11 mouse cellular contexts compared by ENCODE assay signal in genomic region chr5:108695861-108696260, GRCm38 (mm10). TPM values are rescaled to one million over a fixed set of nuclear protein-coding genes. Genes with fewer than 3 reads are reported as not detected.
A peak's percentile ranks its signal among the peaks of the same experiment; 100 is the strongest.
DNase-seq lines count a peak whose midpoint lies in the region; ATAC-seq and TF ChIP-seq lines count a peak whose summit lies in the region.
"Had no signal": no experiment of that assay in that cellular context is flagged by ENCODE, and none has a peak within 500 bp of the region (broad histone marks: within the 10 kb centered on the region; RNA-seq: fewer than 3 reads in every experiment).

No protein-coding gene starts in this region.

- ATAC-seq in heart, embryonic 13.5 days (ENCODE audit: extremely low read depth, insufficient number of reproducible peaks, low FRiP score, low TSS enrichment) = no peak
- ATAC-seq in midbrain, embryonic 12.5 days (ENCODE audit: low FRiP score, low read depth) = no peak
- ATAC-seq in midbrain, postnatal 0 days (ENCODE audit: low FRiP score) = no peak
- no peak for ATAC-seq in limb, embryonic 11.5 days (ENCODE audit: insufficient number of reproducible peaks, low FRiP score, low TSS enrichment, low read depth)

- no peak for TF ChIP-seq CTCF in midbrain, postnatal 0 days (IDR thresholded peaks at IDR 0.05)

- H3K4me1 ChIP-seq in heart, embryonic 13.5 days = peaks cover 83% of the 10 kb centered on the region
- H3K4me1 ChIP-seq in midbrain, embryonic 12.5 days = peaks cover 41% of the 10 kb centered on the region
- 0 out of 2 replicates have a peak, but pooled peaks cover 4% of the 10 kb centered on the region for H3K4me1 ChIP-seq in midbrain, postnatal 0 days (ENCODE audit: insufficient read depth, low read length)
- peaks cover 60% of the 10 kb centered on the region for H3K4me1 ChIP-seq in limb, embryonic 11.5 days (ENCODE audit: control insufficient read depth, insufficient read depth, low read length)

- H3K4me3 ChIP-seq in heart, embryonic 13.5 days = peak overlapping the region; percentile 91
- no peak overlapping the region for H3K4me3 ChIP-seq in midbrain, embryonic 12.5 days
- H3K4me3 ChIP-seq in midbrain, postnatal 0 days (ENCODE audit: low read depth, low read length) = no peak overlapping the region
- peak overlapping the region; percentile 86; the same call in 1 of the 2 replicates for H3K4me3 ChIP-seq in limb, embryonic 11.5 days (ENCODE audit: low read depth, low read length)

- 0 out of 2 replicates have a peak overlapping the region, but pooled peaks have one; percentile 95 for H3K9ac ChIP-seq in heart, embryonic 13.5 days
- H3K9ac ChIP-seq in midbrain, embryonic 12.5 days (replicated peaks) = no peak overlapping the region
- no peak overlapping the region for H3K9ac ChIP-seq in midbrain, postnatal 0 days (replicated peaks; ENCODE audit: low read length, poor library complexity, severe bottlenecking)
- no peak overlapping the region for H3K9ac ChIP-seq in limb, embryonic 11.5 days (ENCODE audit: low read length)

- DNase-seq in heart, postnatal 10 days = no peak
- DNase-seq in midbrain, postnatal 0 days (ENCODE audit: low spot score) = no peak
- DNase-seq in limb, embryonic 11.5 days (ENCODE audit: low spot score) = no peak
- no peak for DNase-seq in ovary, postnatal 14 days (ENCODE audit: low spot score)
- no peak for DNase-seq in embryo, embryonic 10 days (ENCODE audit: low spot score)
- DNase-seq: right cerebral cortex, postnatal 4 days; thymus, adult 18-20 months had no signal

- no peaks in the 10 kb centered on the region for H3K36me3 ChIP-seq in heart, embryonic 13.5 days
- no peaks in the 10 kb centered on the region for H3K36me3 ChIP-seq in midbrain, embryonic 12.5 days
- no peaks in the 10 kb centered on the region for H3K36me3 ChIP-seq in midbrain, postnatal 0 days (ENCODE audit: insufficient read depth, low read length)
- no peaks in the 10 kb centered on the region for H3K36me3 ChIP-seq in limb, embryonic 11.5 days (ENCODE audit: control insufficient read depth, insufficient read depth, low read length)

- 85% methylated on average over 11 of the region's 12 CpGs for WGBS in heart, embryonic 13.5 days
- WGBS in midbrain, embryonic 12.5 days = 93% methylated on average over 12 of the region's 12 CpGs
- 96% methylated on average over 11 of the region's 12 CpGs for WGBS in midbrain, postnatal 0 days
- 88% methylated on average over 12 of the region's 12 CpGs for WGBS in limb, embryonic 11.5 days

- no peak overlapping the region for H3K27ac ChIP-seq in heart, embryonic 13.5 days (replicated peaks)
- H3K27ac ChIP-seq in midbrain, embryonic 12.5 days (replicated peaks) = no peak overlapping the region
- no peak overlapping the region for H3K27ac ChIP-seq in midbrain, postnatal 0 days (ENCODE audit: low read depth, low read length)
- H3K27ac ChIP-seq in limb, embryonic 11.5 days (replicated peaks; ENCODE audit: low read depth, low read length) = no peak overlapping the region
- H3K27ac ChIP-seq: kidney, postnatal 0 days had no signal

- H3K4me2 ChIP-seq in heart, embryonic 13.5 days = peak overlapping the region; percentile 89
- peak overlapping the region; percentile 88; the same call in 1 of the 2 replicates for H3K4me2 ChIP-seq in midbrain, embryonic 12.5 days (replicated peaks)
- no peak overlapping the region for H3K4me2 ChIP-seq in midbrain, postnatal 0 days (ENCODE audit: low read depth, low read length, poor library complexity, severe bottlenecking)
- H3K4me2 ChIP-seq in limb, embryonic 11.5 days (ENCODE audit: low read depth, severe bottlenecking) = peak overlapping the region; percentile 74

- H3K9me3 ChIP-seq in heart, embryonic 13.5 days = no peaks in the 10 kb centered on the region
- H3K9me3 ChIP-seq in midbrain, embryonic 12.5 days = no peaks in the 10 kb centered on the region
- no peaks in the 10 kb centered on the region for H3K9me3 ChIP-seq in midbrain, postnatal 0 days (ENCODE audit: low read length)
- H3K9me3 ChIP-seq in limb, embryonic 11.5 days (ENCODE audit: control insufficient read depth, low read length) = no peaks in the 10 kb centered on the region

- intact Hi-C loops in heart, postnatal 10 days (cut with DNase I) = no loop called here

- H3K27me3 ChIP-seq in heart, embryonic 13.5 days (replicated peaks) = no peaks in the 10 kb centered on the region
- H3K27me3 ChIP-seq in midbrain, embryonic 12.5 days = peaks cover 34% of the 10 kb centered on the region
- H3K27me3 ChIP-seq in midbrain, postnatal 0 days (ENCODE audit: insufficient read depth, low read length) = peaks cover 12% of the 10 kb centered on the region; the same call in 1 of the 2 replicates
- H3K27me3 ChIP-seq in limb, embryonic 11.5 days (ENCODE audit: control insufficient read depth, insufficient read depth, low read length) = no peaks in the 10 kb centered on the region

RNA-seq across cellular contexts. Expression of gene Fgfrl1, which starts 3.7 kb away (rescaled TPM):
- polyA plus RNA-seq in heart, embryonic 13.5 days (2015; fragmentation: Nextera tagmentation; extraction: Ambion mirVana) = 13.0 and 19.3 TPM in 2 replicates
- 10 to 100 TPM; 18.0 to 24.2 TPM for total RNA-seq in heart, postnatal 10 days (2021)
- 16.9 and 19.6 TPM in 2 replicates for polyA plus RNA-seq in midbrain, embryonic 12.5 days (2016; fragmentation: Nextera tagmentation; extraction: Ambion mirVana)
- total RNA-seq in midbrain, postnatal 0 days (2014; rRNA removed) = 12.9 and 20.4 TPM in 2 replicates
- 5.4 and 5.7 TPM in 2 replicates for polyA plus RNA-seq in midbrain, postnatal 0 days (2015; fragmentation: Nextera tagmentation; extraction: Ambion mirVana)
- polyA plus RNA-seq in limb, embryonic 11.5 days (2014; fragmentation: Nextera tagmentation; extraction: Ambion mirVana) = 38.1 and 46.0 TPM in 2 replicates

RNA-seq across cellular contexts. Expression of gene Slc26a1, which starts 20.5 kb away (rescaled TPM):
- 0.62 and 0.99 TPM in 2 replicates for polyA plus RNA-seq in heart, embryonic 13.5 days (2015; fragmentation: Nextera tagmentation; extraction: Ambion mirVana)
- total RNA-seq in heart, postnatal 10 days (2021) = under 1 TPM in 1 of 2 experiments, not detected in 1; 0.17 TPM
- polyA plus RNA-seq in midbrain, embryonic 12.5 days (2016; fragmentation: Nextera tagmentation; extraction: Ambion mirVana) = 1.7 and 1.9 TPM in 2 replicates
- total RNA-seq in midbrain, postnatal 0 days (2014; rRNA removed) = 9.3 and 10.1 TPM in 2 replicates
- 4.2 and 5.3 TPM in 2 replicates for polyA plus RNA-seq in midbrain, postnatal 0 days (2015; fragmentation: Nextera tagmentation; extraction: Ambion mirVana)
- 0.55 and 0.84 TPM in 2 replicates for polyA plus RNA-seq in limb, embryonic 11.5 days (2014; fragmentation: Nextera tagmentation; extraction: Ambion mirVana)
- total RNA-seq: gastrocnemius, adult 8-10 months had no signal

RNA-seq across cellular contexts. Expression of gene Dgkq, which starts 26.4 kb away (rescaled TPM):
- 5.9 and 6.0 TPM in 2 replicates for polyA plus RNA-seq in heart, embryonic 13.5 days (2015; fragmentation: Nextera tagmentation; extraction: Ambion mirVana)
- total RNA-seq in heart, postnatal 10 days (2021) = 10 to 100 TPM; 12.8 to 13.4 TPM
- polyA plus RNA-seq in midbrain, embryonic 12.5 days (2016; fragmentation: Nextera tagmentation; extraction: Ambion mirVana) = 21.2 and 21.7 TPM in 2 replicates
- 45.4 and 51.8 TPM in 2 replicates for total RNA-seq in midbrain, postnatal 0 days (2014; rRNA removed)
- 23.5 and 23.7 TPM in 2 replicates for polyA plus RNA-seq in midbrain, postnatal 0 days (2015; fragmentation: Nextera tagmentation; extraction: Ambion mirVana)
- 8.5 and 11.3 TPM in 2 replicates for polyA plus RNA-seq in limb, embryonic 11.5 days (2014; fragmentation: Nextera tagmentation; extraction: Ambion mirVana)

RNA-seq across cellular contexts. Expression of gene Idua, which starts 35.7 kb away (rescaled TPM):
- 13.5 and 15.4 TPM in 2 replicates for polyA plus RNA-seq in heart, embryonic 13.5 days (2015; fragmentation: Nextera tagmentation; extraction: Ambion mirVana)
- 10 to 100 TPM; 13.2 to 14.6 TPM for total RNA-seq in heart, postnatal 10 days (2021)
- 12.3 and 12.8 TPM in 2 replicates for polyA plus RNA-seq in midbrain, embryonic 12.5 days (2016; fragmentation: Nextera tagmentation; extraction: Ambion mirVana)
- total RNA-seq in midbrain, postnatal 0 days (2014; rRNA removed) = 9.2 and 10.9 TPM in 2 replicates
- 8.8 and 9.8 TPM in 2 replicates for polyA plus RNA-seq in midbrain, postnatal 0 days (2015; fragmentation: Nextera tagmentation; extraction: Ambion mirVana)
- polyA plus RNA-seq in limb, embryonic 11.5 days (2014; fragmentation: Nextera tagmentation; extraction: Ambion mirVana) = 14.3 and 14.5 TPM in 2 replicates

Comparison
In these comparisons a context has a peak if more than half of its experiments do, and no peak if none do; other contexts are left out.
1. H3K4me3 ChIP-seq: peak in heart, embryonic 13.5 days (single experiment) and limb, embryonic 11.5 days (single experiment); none in midbrain, embryonic 12.5 days (single experiment) and midbrain, postnatal 0 days (single experiment).